Mouse (Mus musculus): Measurements from ENCODE around the gene Ptprn2. TPM values are rescaled to one million over a fixed set of nuclear protein-coding genes. Genes with fewer than 3 reads are reported as not detected.

The Ptprn2 gene
- polyA plus RNA-seq, 1 experiment = 1.2 TPM

- DNase-seq = no peak
- Histone ChIP-seq H3K27ac (ENCODE audit: control insufficient read depth, insufficient read depth, low read length) (no peak overlapping the region), H3K36me3 (ENCODE audit: control insufficient read depth, insufficient read depth, low read length) (no peaks in the 10 kb centered on the region), H3K4me3 (ENCODE audit: control insufficient read depth, insufficient read depth, low read length) (no peak overlapping the region), H3K27me3 (ENCODE audit: control insufficient read depth, insufficient read depth, low read length) (peaks cover 2% of the 10 kb centered on the region), H3K4me1 (replicated peaks; ENCODE audit: control insufficient read depth, insufficient read depth, low read length) (peaks cover 5% of the 10 kb centered on the region)
- 28% methylated on average over 17 of the region's 17 CpGs for WGBS
- TF ChIP-seq CTCF (IDR thresholded peaks at IDR 0.05; ENCODE audit: borderline replicate concordance, control insufficient read depth, extremely low read depth, insufficient read depth, low read length, poor library complexity) = no peak
- no peak for TF ChIP-seq POLR2A (IDR thresholded peaks at IDR 0.05; ENCODE audit: control insufficient read depth, extremely low read depth, insufficient read depth, low read length, poor library complexity)
Observed at GRCm38 (mm10) chr12:117158950-117159668, 673.6 kb downstream of the Ptprn2 start.

- no peak for DNase-seq
- no peak overlapping the region for H3K4me3 ChIP-seq (ENCODE audit: control insufficient read depth, insufficient read depth, low read length)
- H3K27me3 ChIP-seq (ENCODE audit: control insufficient read depth, insufficient read depth, low read length) = peaks cover 2% of the 10 kb centered on the region
- peaks cover 5% of the 10 kb centered on the region for H3K4me1 ChIP-seq (replicated peaks; ENCODE audit: control insufficient read depth, insufficient read depth, low read length)
- 21% methylated on average over 15 of the region's 15 CpGs for WGBS
- no peak overlapping the region for H3K27ac ChIP-seq (ENCODE audit: control insufficient read depth, insufficient read depth, low read length)
- no peak for TF ChIP-seq POLR2A (IDR thresholded peaks at IDR 0.05; ENCODE audit: control insufficient read depth, extremely low read depth, insufficient read depth, low read length, poor library complexity)
- no peak for TF ChIP-seq CTCF (IDR thresholded peaks at IDR 0.05; ENCODE audit: borderline replicate concordance, control insufficient read depth, extremely low read depth, insufficient read depth, low read length, poor library complexity)
- H3K36me3 ChIP-seq (ENCODE audit: control insufficient read depth, insufficient read depth, low read length) = no peaks in the 10 kb centered on the region
Observed at GRCm38 (mm10) chr12:117159669-117160210, 674.2 kb downstream of the Ptprn2 start.

DNA sequence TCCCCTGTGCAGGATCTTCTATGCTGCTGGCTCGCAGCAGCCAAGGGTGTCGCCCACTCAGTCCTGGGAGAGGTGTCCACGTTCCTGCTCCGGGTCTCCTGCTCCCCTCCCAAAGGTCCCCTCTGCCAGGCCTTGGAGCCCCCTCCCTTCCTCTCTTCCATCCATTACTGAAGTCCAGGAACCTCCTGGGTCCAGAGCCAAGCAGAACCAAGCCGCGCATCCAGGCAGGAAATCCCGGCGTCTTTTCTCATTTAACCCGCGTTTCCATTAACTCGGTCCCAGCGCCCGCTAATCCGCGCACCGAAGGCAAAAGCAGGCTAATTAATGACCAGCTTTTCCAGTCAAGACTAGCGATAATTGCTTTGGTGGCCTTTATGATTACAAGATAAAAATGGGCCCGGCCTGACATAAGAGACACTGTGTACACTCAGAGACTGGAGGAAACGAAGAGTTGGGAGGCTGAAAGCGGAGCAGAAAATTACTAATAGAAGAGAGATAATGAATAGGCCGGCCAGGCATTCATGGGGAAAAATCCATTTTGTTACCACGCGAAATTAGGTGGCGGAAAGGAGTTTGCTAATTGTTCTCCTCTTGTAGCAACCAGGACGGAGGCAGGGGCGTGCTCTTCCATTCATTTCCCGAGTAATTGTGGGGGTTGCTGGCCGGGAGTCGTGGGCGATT lies 674.8 kb downstream of the Ptprn2 start:
- Histone ChIP-seq H3K27ac (ENCODE audit: control insufficient read depth, insufficient read depth, low read length) (no peak overlapping the region), H3K27me3 (ENCODE audit: control insufficient read depth, insufficient read depth, low read length) (peaks cover 2% of the 10 kb centered on the region), H3K4me3 (ENCODE audit: control insufficient read depth, insufficient read depth, low read length) (no peak overlapping the region), H3K4me1 (replicated peaks; ENCODE audit: control insufficient read depth, insufficient read depth, low read length) (peaks cover 5% of the 10 kb centered on the region), H3K36me3 (ENCODE audit: control insufficient read depth, insufficient read depth, low read length) (no peaks in the 10 kb centered on the region)
- TF ChIP-seq POLR2A (IDR thresholded peaks at IDR 0.05; ENCODE audit: control insufficient read depth, extremely low read depth, insufficient read depth, low read length, poor library complexity) = no peak
- TF ChIP-seq CTCF (IDR thresholded peaks at IDR 0.05; ENCODE audit: borderline replicate concordance, control insufficient read depth, extremely low read depth, insufficient read depth, low read length, poor library complexity) = no peak
- WGBS = 20% methylated on average over 30 of the region's 30 CpGs
- DNase-seq = no peak

GRCm38 (mm10) chr12:117162180-117162579 lies 676.7 kb downstream of the Ptprn2 start:
- Histone ChIP-seq H3K4me3 (ENCODE audit: control insufficient read depth, insufficient read depth, low read length) (no peak overlapping the region), H3K27me3 (ENCODE audit: control insufficient read depth, insufficient read depth, low read length) (peaks cover 2% of the 10 kb centered on the region), H3K36me3 (ENCODE audit: control insufficient read depth, insufficient read depth, low read length) (no peaks in the 10 kb centered on the region), H3K4me1 (replicated peaks; ENCODE audit: control insufficient read depth, insufficient read depth, low read length) (peaks cover 5% of the 10 kb centered on the region), H3K27ac (ENCODE audit: control insufficient read depth, insufficient read depth, low read length) (no peak overlapping the region)
- 35% methylated on average over 3 of the region's 3 CpGs for WGBS
- DNase-seq = no peak
- TF ChIP-seq CTCF (IDR thresholded peaks at IDR 0.05; ENCODE audit: borderline replicate concordance, control insufficient read depth, extremely low read depth, insufficient read depth, low read length, poor library complexity) (no peak), POLR2A (IDR thresholded peaks at IDR 0.05; ENCODE audit: control insufficient read depth, extremely low read depth, insufficient read depth, low read length, poor library complexity) (no peak)

DNA sequence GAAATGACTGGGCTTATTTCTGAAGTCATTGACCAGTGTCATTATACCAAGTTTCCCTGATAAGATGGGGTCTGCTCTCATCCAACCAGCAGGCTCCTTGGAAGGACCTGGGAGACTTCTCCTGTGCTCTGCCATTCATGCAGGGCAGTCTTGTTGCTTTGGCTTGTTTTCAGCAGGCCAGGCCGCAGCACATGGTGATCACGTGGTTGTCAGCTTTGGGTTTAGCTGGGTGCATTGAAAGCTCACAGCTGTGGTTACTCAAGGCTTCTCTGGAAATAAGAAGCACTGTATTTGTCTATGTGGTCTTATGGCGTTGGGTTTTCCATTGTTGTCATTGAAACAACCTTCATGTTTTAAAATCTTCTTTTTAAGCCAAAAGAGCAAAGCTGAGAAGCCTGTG lies 678.3 kb downstream of the Ptprn2 start:
- no peak for DNase-seq
- Histone ChIP-seq H3K27ac (ENCODE audit: control insufficient read depth, insufficient read depth, low read length) (no peak overlapping the region), H3K36me3 (ENCODE audit: control insufficient read depth, insufficient read depth, low read length) (no peaks in the 10 kb centered on the region), H3K4me3 (ENCODE audit: control insufficient read depth, insufficient read depth, low read length) (no peak overlapping the region), H3K4me1 (replicated peaks; ENCODE audit: control insufficient read depth, insufficient read depth, low read length) (no peaks in the 10 kb centered on the region), H3K27me3 (ENCODE audit: control insufficient read depth, insufficient read depth, low read length) (no peaks in the 10 kb centered on the region; the same call in 1 of the 2 replicates)
- TF ChIP-seq POLR2A (IDR thresholded peaks at IDR 0.05; ENCODE audit: control insufficient read depth, extremely low read depth, insufficient read depth, low read length, poor library complexity) = no peak
- TF ChIP-seq CTCF (IDR thresholded peaks at IDR 0.05; ENCODE audit: borderline replicate concordance, control insufficient read depth, extremely low read depth, insufficient read depth, low read length, poor library complexity) = no peak
- 59% methylated on average over 3 of the region's 3 CpGs for WGBS

DNA sequence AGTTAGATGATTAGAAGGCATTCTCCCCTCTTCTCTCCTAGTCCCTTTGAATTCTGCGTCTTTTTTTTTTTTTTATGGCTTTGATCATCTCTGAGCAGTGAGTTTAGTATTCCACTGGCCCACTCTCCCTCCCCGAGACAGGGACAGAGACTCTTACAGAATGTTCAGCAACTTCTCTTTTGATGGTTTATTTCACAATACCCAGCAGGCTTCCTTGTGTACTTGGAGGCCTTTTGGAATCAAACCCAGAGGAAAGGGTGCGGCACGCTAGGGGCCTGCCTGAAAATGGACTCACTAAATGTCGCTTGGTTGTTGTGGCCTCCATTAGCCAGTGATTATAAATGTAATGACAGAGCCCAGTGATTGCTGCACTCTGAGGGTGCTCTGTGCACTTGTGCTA lies 680.7 kb downstream of the Ptprn2 start:
- Histone ChIP-seq H3K36me3 (ENCODE audit: control insufficient read depth, insufficient read depth, low read length) (no peaks in the 10 kb centered on the region), H3K4me3 (ENCODE audit: control insufficient read depth, insufficient read depth, low read length) (no peak overlapping the region), H3K27me3 (ENCODE audit: control insufficient read depth, insufficient read depth, low read length) (no peaks in the 10 kb centered on the region), H3K27ac (ENCODE audit: control insufficient read depth, insufficient read depth, low read length) (no peak overlapping the region), H3K4me1 (replicated peaks; ENCODE audit: control insufficient read depth, insufficient read depth, low read length) (no peaks in the 10 kb centered on the region)
- DNase-seq = no peak
- TF ChIP-seq POLR2A (IDR thresholded peaks at IDR 0.05; ENCODE audit: control insufficient read depth, extremely low read depth, insufficient read depth, low read length, poor library complexity) = no peak
- TF ChIP-seq CTCF (IDR thresholded peaks at IDR 0.05; ENCODE audit: borderline replicate concordance, control insufficient read depth, extremely low read depth, insufficient read depth, low read length, poor library complexity) = no peak
- WGBS = 92% methylated on average over 5 of the region's 5 CpGs
